Mouse (Mus musculus) thymus, adult 2 months (tissue): Measurements from ENCODE around the gene Olfr707. TPM values are rescaled to one million over a fixed set of nuclear protein-coding genes. Genes with fewer than 3 reads are reported as not detected.

Experiments used
- DNase-seq: peaks from one replicate; pipeline ENCODE4 v3.0.0; 2021
- H3K27ac ChIP-seq: fragments of 200-500 bp; 2 replicates; pipeline ENCODE4 v1.5.1; 2012; ENCODE audit warnings: low read length, control low read depth; ENCODE audit not compliant: control insufficient read depth, insufficient read depth
- H3K27me3 ChIP-seq: fragments of 200-500 bp; 2 replicates; pipeline ENCODE4 v1.6.1; 2012; ENCODE audit warnings: mild to moderate bottlenecking, low read length, moderate library complexity, mixed read lengths; ENCODE audit not compliant: control insufficient read depth, insufficient read depth
- H3K36me3 ChIP-seq: fragments of 200-500 bp; 2 replicates; pipeline ENCODE4 v1.6.1; 2012; ENCODE audit warnings: mild to moderate bottlenecking, low read length, moderate library complexity; ENCODE audit not compliant: control insufficient read depth, insufficient read depth
- H3K4me1 ChIP-seq: fragments of 200-500 bp; replicated peaks from 2 replicates; pipeline ENCODE4 v1.6.1; 2012; ENCODE audit warnings: low read length; ENCODE audit not compliant: control insufficient read depth, insufficient read depth
- H3K4me3 ChIP-seq: fragments of 200-500 bp; 2 replicates; pipeline ENCODE4 v1.5.1; 2012; ENCODE audit warnings: mild to moderate bottlenecking, low read length, control low read depth, moderate library complexity; ENCODE audit not compliant: control insufficient read depth, insufficient read depth
- CTCF ChIP-seq: fragments of 200-500 bp; IDR thresholded peaks from 2 replicates; pipeline ENCODE4 v1.5.1; 2012; ENCODE audit warnings: mild to moderate bottlenecking, control low read depth, low read length, moderate library complexity, borderline replicate concordance; ENCODE audit not compliant: control insufficient read depth, poor library complexity, insufficient read depth; ENCODE audit errors: extremely low read depth
- POLR2A ChIP-seq: fragments of 200-500 bp; IDR thresholded peaks from 2 replicates; pipeline ENCODE4 v1.6.1; 2012; ENCODE audit warnings: mild to moderate bottlenecking, low read length, control low read depth, moderate library complexity; ENCODE audit not compliant: control insufficient read depth, poor library complexity, insufficient read depth; ENCODE audit errors: extremely low read depth
- WGBS: fragments of 180-500 bp; shearing (Covaris S2); methylation state at CpG from one replicate; pipeline ENCODE4 v1.1.7; 2018; 5-methylcytosine and 5-hydroxymethylcytosine counted together
- polyA plus RNA-seq: library from polyadenylated mRNA; depleted of rRNA; stranded (reverse); fragments of >200 nt; gene quantifications from 2 replicates; pipeline ENCODE4 v1.2.3, GENCODE M21; 2012; rRNA removed

The Olfr707 gene
- polyA plus RNA-seq, 1 experiment, result not detected

- H3K27ac ChIP-seq, result no peak within 1 kb of the TSS
- H3K4me1 ChIP-seq, result no peaks in the 10 kb centered on the region
- H3K4me3 ChIP-seq, result no peak within 1 kb of the TSS
- TF ChIP-seq CTCF (no peak), POLR2A (no peak)
- no peaks in the 10 kb centered on the region for H3K27me3 ChIP-seq
- no peaks in the 10 kb centered on the region for H3K36me3 ChIP-seq
- no peak for DNase-seq
These were observed 38.2 kb downstream of the Olfr707 start, which contains the start of gene Olfr704 for GRCm38 (mm10) chr7:106862885-106863284. Gene Olfr704 (plus strand): TSS chr7:106863185.

GRCm38 (mm10) chr7:106843060-106843459, 58.0 kb downstream of the Olfr707 start, which contains the start of gene Olfr703:
Gene Olfr703 (plus strand): TSS chr7:106843360.
- Histone ChIP-seq H3K4me3 (no peak within 1 kb of the TSS), H3K4me1 (no peaks in the 10 kb centered on the region), H3K27me3 (no peaks in the 10 kb centered on the region), H3K36me3 (no peaks in the 10 kb centered on the region), H3K27ac (no peak within 1 kb of the TSS)
- TF ChIP-seq CTCF (no peak), POLR2A (no peak)
- 78% methylated on average over 2 of the region's 2 CpGs for WGBS
- no peak for DNase-seq

Other genes starting within 250 kb of the Olfr707 start
- not detected in 2 replicates for gene Olfr693, start 220.7 kb downstream of the Olfr707 start, polyA plus RNA-seq
- not detected in 2 replicates for gene Olfr694, start 209.4 kb downstream of the Olfr707 start, polyA plus RNA-seq
- not detected in 2 replicates for gene Olfr695, start 184.8 kb downstream of the Olfr707 start, polyA plus RNA-seq
- gene Olfr697, start 158.8 kb downstream of the Olfr707 start, polyA plus RNA-seq, result not detected in 2 replicates
- not detected in 2 replicates for gene Olfr698, start 145.8 kb downstream of the Olfr707 start, polyA plus RNA-seq
- gene Olfr699, start 108.0 kb downstream of the Olfr707 start, polyA plus RNA-seq, result not detected in 2 replicates
- gene Olfr700, start 92.4 kb downstream of the Olfr707 start, polyA plus RNA-seq, result not detected in 2 replicates
- gene Olfr701, start 87.1 kb downstream of the Olfr707 start, polyA plus RNA-seq, result 0.09 TPM in 1 of 2 replicates, not detected in the other
- gene Olfr702, start 67.3 kb downstream of the Olfr707 start, polyA plus RNA-seq, result not detected in 2 replicates
- not detected in 2 replicates for gene Olfr703, start 57.9 kb downstream of the Olfr707 start, polyA plus RNA-seq
- gene Olfr704, start 38.1 kb downstream of the Olfr707 start, polyA plus RNA-seq, result not detected in 2 replicates
- gene Olfr705, start 24.4 kb downstream of the Olfr707 start, polyA plus RNA-seq, result not detected in 2 replicates
- gene Olfr706, start 13.1 kb downstream of the Olfr707 start, polyA plus RNA-seq, result not detected in 2 replicates
- not detected in 2 replicates for gene Olfr1532-ps1, start 6.8 kb upstream of the Olfr707 start, polyA plus RNA-seq
- not detected in 2 replicates for gene Olfr709-ps1, start 31.0 kb upstream of the Olfr707 start, polyA plus RNA-seq
- gene Olfr710, start 47.1 kb upstream of the Olfr707 start, polyA plus RNA-seq, result not detected in 2 replicates
- not detected in 2 replicates for gene Olfr6, start 62.7 kb upstream of the Olfr707 start, polyA plus RNA-seq
- not detected in 2 replicates for gene Olfr711, start 74.2 kb upstream of the Olfr707 start, polyA plus RNA-seq
- not detected in 2 replicates for gene Olfr2, start 104.8 kb upstream of the Olfr707 start, polyA plus RNA-seq
- gene Olfr713, start 129.9 kb upstream of the Olfr707 start, polyA plus RNA-seq, result not detected in 2 replicates
- not detected in 2 replicates for gene Olfr714, start 169.7 kb upstream of the Olfr707 start, polyA plus RNA-seq
- not detected in 2 replicates for gene Olfr17, start 192.0 kb upstream of the Olfr707 start, polyA plus RNA-seq
- gene Olfr715b, start 209.1 kb upstream of the Olfr707 start, polyA plus RNA-seq, result not detected in 2 replicates
- not detected in 2 replicates for gene Olfr715, start 229.8 kb upstream of the Olfr707 start, polyA plus RNA-seq
- not detected in 2 replicates for gene Olfr716, start 237.1 kb upstream of the Olfr707 start, polyA plus RNA-seq